Mouse (Mus musculus): ENCODE measurements around the gene Cd164.

- TF ChIP-seq GATA1 (IDR thresholded peaks at IDR 0.05; ENCODE audit: low read length), result no peak
- TF ChIP-seq TAL1 (IDR thresholded peaks at IDR 0.05; ENCODE audit: low read length), result no peak
These were observed 51.9 kb downstream of the Cd164 start for GRCm38 (mm10) chr10:41571065-41571464.

All from erythroblast, embryonic 14.5 days (primary cell).